Mouse (Mus musculus) Patski (cell line): Measurements from ENCODE around the gene Prdm16. TPM values are rescaled to one million over a fixed set of nuclear protein-coding genes. Genes with fewer than 3 reads are reported as not detected.

Experiments
- ATAC-seq: fragments of 100-300 bp; one replicate; pipeline ENCODE4 v1.8.0; 2021
- CTCF ChIA-PET: fragments of 350-600 bp; sonication (Branson Sonifier 250); formaldehyde crosslinking; loops from one replicate; lab custom pipeline; 2022; ENCODE audit warnings: inconsistent platforms; lab: Charles Lee
- POLR2A ChIA-PET: fragments of 350-600 bp; sonication (Branson Sonifier 250); formaldehyde crosslinking; loops from one replicate; lab custom pipeline; 2022; ENCODE audit warnings: antibody characterized with exemption, inconsistent platforms; lab: Charles Lee
- DNase-seq: peaks from one replicate; pipeline ENCODE4 v3.0.0-alpha.2; 2011; ENCODE audit warnings: low read depth, low spot score
- H3K27me3 ChIP-seq: fragments of 371-371 bp; one replicate; pipeline ENCODE4 v1.5.1; 2021
- CTCF ChIP-seq: fragments of 100-300 bp; IDR thresholded peaks from one replicate; pipeline ENCODE4 v1.5.1; 2021
- in situ Hi-C: fragments of 300-500 bp; cut with MboI; formaldehyde crosslinking; loops from 3 replicates; pipeline ENCODE4 v1.11.1; 2018; ENCODE audit warnings: low pct_unique_long_range_greater_than_20kb, mixed read lengths
- polyA plus RNA-seq: library from polyadenylated mRNA; unstranded; gene quantifications from one replicate; pipeline ENCODE4 v1.2.3, GENCODE M21; 2021

Prdm16 gene
- polyA plus RNA-seq, 1 experiment from 2014 or later = not detected

GRCm38 (mm10) chr4:154385918-154386317, 250.8 kb downstream of the Prdm16 start:
- ATAC-seq (no peak), DNase-seq (no peak)
- in situ Hi-C loops = no loop called here
- TF ChIP-seq CTCF = no peak
- POLR2A ChIA-PET = no interaction called here
- CTCF ChIA-PET = no interaction called here
- peaks cover 9% of the 10 kb centered on the region for H3K27me3 ChIP-seq

DNA sequence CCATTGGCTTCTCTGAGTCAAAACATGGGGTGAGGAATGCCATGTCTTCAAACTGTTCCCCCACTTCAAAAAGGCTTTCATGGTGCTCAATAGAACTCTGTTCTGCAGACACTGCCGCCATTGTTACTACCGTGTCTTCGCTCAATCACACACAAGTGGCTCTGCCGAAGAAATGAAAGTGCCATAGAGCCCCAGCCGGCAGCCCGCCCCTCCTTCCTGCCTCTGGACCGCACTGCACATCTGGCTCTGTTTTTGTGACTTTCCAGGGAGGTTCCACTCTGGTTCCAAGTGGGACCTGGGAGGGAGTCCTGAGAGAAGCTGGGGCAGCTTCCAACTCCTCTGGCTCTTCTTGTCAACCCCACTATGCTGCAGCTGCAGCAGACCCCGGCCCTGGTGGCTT, 251.5 kb downstream of the Prdm16 start:
- peaks cover 9% of the 10 kb centered on the region for H3K27me3 ChIP-seq
- in situ Hi-C loops = no loop called here
- ATAC-seq (no peak), DNase-seq (no peak)
- TF ChIP-seq CTCF = no peak
- CTCF ChIA-PET = no interaction called here
- POLR2A ChIA-PET = no interaction called here

DNA sequence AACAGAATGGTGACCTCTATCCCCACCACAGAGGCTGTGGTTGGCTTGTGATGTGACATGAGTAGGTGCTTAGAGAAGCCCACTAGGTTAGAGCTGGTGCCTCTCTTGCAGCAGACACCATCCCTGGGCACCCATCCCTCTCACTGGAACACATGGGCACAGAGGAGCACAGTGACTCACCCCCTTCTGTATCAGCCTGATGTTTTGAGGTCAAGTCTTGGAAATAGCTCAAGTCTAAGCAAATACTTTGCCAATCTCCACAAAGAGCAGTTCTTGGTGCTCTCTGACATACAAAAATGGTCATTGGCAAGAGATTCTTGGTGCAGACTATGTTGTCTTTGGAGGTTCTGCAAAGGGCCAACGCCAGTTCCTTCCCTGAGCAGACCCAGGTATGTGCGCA, 257.8 kb downstream of the Prdm16 start:
- no peak for TF ChIP-seq CTCF
- peaks cover 13% of the 10 kb centered on the region for H3K27me3 ChIP-seq
- DNase-seq (no peak), ATAC-seq (no peak)
- in situ Hi-C loops = no loop called here
- POLR2A ChIA-PET = no interaction called here
- CTCF ChIA-PET = no interaction called here

DNA sequence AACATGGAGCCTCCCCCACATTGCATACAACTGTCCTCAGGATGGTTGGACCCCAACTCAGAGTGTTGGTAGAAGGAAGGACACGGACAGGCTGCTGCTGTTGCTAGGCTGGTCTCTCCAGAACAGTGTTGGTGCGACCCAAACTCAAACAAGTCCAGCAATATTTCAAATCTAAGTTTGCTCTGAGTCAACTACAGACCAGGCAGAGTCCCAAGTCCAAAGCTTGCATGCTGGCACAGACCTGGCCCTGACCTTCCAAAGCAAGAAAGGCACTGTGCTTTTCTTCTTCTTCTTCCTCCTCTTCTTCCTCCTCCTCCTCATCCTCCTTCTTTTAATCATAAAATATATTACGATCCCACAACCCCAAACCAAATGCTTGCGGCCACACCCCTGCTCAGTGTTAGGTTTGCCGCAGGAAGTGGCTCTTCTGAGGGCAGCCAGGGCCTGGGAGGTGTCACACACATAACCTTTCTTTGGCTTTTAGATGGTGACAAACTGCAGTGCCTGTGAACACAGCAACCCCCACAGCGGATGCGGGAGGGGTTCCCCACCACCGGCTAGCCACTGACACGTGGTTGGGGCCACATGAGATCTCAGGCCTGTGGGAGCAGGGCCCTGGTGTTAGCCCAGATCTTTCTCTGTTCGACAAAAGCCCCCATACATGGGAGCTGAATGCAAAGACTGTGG, 260.6 kb downstream of the Prdm16 start:
- peaks cover 21% of the 10 kb centered on the region for H3K27me3 ChIP-seq
- no peak for DNase-seq
- CTCF ChIA-PET = no interaction called here
- in situ Hi-C loops = no loop called here
- POLR2A ChIA-PET = no interaction called here
- TF ChIP-seq CTCF = no peak
- no peak for ATAC-seq

DNA sequence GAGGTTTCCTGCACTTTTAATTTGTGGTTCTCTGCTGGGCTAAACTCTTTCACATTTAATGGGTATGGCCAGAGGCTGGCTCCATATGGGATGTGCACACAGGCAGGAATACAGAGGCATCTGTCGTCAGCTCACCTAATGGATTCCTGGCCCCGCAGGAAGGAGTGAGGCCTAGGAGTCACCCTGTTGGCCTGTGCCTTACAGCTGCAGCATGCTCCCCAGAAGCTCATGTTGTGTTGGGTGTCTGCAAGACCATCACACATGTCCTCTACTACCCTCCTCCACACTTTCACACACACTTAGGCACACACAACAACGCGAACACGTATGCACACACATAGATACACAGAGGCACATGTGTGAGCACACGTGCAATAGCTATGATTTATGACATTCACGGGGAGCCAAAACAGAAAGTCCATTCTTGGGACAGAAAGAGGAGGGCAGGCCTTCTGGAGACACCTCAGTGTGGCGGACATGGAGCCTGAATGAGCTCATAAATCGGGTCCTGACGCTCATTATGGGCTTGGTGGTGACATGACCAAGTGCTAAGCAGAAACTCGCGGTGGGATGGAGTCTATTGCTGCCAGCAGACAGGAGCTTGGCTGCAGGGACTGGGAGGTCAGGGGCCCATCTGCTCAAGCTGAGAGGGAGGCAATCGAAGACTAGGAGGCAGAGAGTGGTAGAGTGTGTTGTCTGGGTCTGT, 265.0 kb downstream of the Prdm16 start:
- TF ChIP-seq CTCF = no peak
- in situ Hi-C loops = no loop called here
- ChIA-PET CTCF (no interaction called here), POLR2A (no interaction called here)
- DNase-seq (no peak), ATAC-seq (no peak)
- H3K27me3 ChIP-seq = peaks cover 29% of the 10 kb centered on the region

GRCm38 (mm10) chr4:154370841-154371240, 265.8 kb downstream of the Prdm16 start:
- POLR2A ChIA-PET = no interaction called here
- H3K27me3 ChIP-seq = peaks cover 34% of the 10 kb centered on the region
- CTCF ChIA-PET = no interaction called here

DNA sequence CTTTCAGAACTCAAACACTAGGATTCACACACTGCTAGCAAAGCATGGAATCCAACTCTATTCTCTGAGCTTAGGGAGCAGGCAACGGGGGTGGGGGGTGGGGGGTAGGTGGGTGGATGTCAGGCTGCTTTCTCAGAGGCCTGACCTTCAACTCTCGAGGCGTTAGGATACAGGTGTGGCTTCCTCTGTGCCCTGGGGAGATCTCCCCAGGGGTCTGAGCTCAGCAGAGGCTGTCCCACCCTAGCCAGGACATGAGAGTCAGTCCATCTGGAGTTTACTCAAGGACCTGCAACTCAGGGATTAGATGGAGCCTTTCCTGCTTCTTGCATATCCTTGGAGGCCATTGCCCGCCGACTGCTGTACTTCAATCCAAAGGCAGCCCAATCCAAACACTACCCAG, 267.6 kb downstream of the Prdm16 start:
- no peak for TF ChIP-seq CTCF
- DNase-seq = no peak
- in situ Hi-C loops = no loop called here
- H3K27me3 ChIP-seq = peaks cover 34% of the 10 kb centered on the region
- no peak for ATAC-seq
- ChIA-PET CTCF (no interaction called here), POLR2A (no interaction called here)

More at GRCm38 (mm10) chr4:154370841-154371240, 265.8 kb downstream of the Prdm16 start:
- in situ Hi-C loops = no loop called here
- DNase-seq = no peak
- no peak for TF ChIP-seq CTCF
- ATAC-seq = no peak

DNA sequence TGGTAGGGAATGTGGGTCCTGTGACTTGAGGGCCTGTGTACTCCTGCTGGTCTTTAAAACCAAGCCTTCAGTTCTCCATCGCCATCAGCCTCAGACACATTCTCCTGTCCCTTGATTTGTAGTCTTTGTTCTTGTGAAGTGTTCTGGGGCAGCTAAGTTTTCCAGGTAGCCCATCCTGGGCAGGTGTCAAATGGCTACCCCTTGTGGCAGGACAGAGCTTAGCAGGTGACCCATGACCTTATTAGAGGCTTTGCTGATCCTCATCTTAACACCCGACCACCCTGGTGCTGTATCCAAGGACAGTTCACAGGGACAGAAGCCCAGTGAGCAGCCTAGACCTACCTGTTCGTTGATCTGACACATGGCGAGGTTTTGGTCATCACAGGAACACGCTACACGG, 269.8 kb downstream of the Prdm16 start:
- POLR2A ChIA-PET = interaction anchor here (0.6 kb wide), 1 partner anchor 44 kb away, joined by 3 read pairs; no protein-coding TSS in a partner anchor
- CTCF ChIA-PET = interaction anchor here (1.3 kb wide), 1 partner anchor 25 kb away, joined by 3 read pairs; no protein-coding TSS in a partner anchor
- DNase-seq = no peak
- no peak for TF ChIP-seq CTCF
- no peak for ATAC-seq
- in situ Hi-C loops = no loop called here
- peaks cover 34% of the 10 kb centered on the region for H3K27me3 ChIP-seq

DNA sequence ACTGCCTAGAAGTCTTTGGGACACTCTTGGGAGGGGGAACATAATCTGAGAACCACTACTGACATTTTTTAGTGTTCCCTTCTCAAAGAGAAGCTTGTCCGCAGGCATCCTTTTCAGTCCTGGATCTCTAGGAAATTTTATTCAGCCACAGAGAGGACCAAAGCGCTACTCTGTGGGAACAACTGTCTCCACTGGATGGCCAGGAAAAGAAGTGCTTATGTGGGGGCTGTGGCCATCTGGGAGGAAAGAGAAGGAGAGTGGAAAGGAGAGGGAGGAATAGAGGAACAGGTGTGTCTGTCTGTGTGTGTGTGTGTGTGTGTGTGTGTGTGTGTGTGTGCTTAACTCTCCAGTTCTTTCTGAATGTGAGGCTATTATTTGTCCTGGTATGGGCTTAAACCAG, 271.9 kb downstream of the Prdm16 start:
- no peak for ATAC-seq
- no peak for TF ChIP-seq CTCF
- POLR2A ChIA-PET = no interaction called here
- CTCF ChIA-PET = no interaction called here
- no peak for DNase-seq
- H3K27me3 ChIP-seq = peaks cover 26% of the 10 kb centered on the region
- in situ Hi-C loops = no loop called here

- in situ Hi-C loops = no loop called here
- TF ChIP-seq CTCF = no peak
Measured at GRCm38 (mm10) chr4:154360850-154361249, 275.8 kb downstream of the Prdm16 start.

DNA sequence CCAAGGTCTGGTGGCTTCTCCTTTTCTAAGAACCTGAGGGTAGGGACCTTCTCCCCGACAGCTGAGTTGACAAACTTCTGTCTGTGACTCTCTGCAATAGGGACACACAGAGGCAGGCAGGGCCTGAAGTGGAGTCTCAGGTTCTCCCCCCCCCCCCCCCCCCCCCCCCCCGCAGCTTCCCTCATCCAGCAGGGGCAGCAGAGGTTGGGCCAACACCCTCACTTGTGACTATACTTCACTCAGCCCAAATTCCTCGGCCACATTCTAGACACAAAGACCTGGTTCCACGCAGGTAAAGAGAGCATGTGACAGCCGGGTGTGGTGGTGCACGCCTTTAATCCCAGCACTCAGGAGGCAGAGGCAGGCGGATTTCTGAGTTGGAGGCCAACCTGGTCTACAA, 276.2 kb downstream of the Prdm16 start:
- no peak for DNase-seq
- peaks cover 14% of the 10 kb centered on the region for H3K27me3 ChIP-seq
- no peak for ATAC-seq
- CTCF ChIA-PET = no interaction called here
- TF ChIP-seq CTCF = no peak
- in situ Hi-C loops = no loop called here
- POLR2A ChIA-PET = no interaction called here

More at GRCm38 (mm10) chr4:154360850-154361249, 275.8 kb downstream of the Prdm16 start:
- no peak for DNase-seq
- CTCF ChIA-PET = no interaction called here
- no peak for ATAC-seq
- POLR2A ChIA-PET = interaction anchor here (0.7 kb wide), 1 partner anchor 213 kb away, joined by 3 read pairs; no protein-coding TSS in a partner anchor
- H3K27me3 ChIP-seq = peaks cover 14% of the 10 kb centered on the region
